9 mouse cellular contexts compared by ENCODE assay signal in the genomic region with DNA sequence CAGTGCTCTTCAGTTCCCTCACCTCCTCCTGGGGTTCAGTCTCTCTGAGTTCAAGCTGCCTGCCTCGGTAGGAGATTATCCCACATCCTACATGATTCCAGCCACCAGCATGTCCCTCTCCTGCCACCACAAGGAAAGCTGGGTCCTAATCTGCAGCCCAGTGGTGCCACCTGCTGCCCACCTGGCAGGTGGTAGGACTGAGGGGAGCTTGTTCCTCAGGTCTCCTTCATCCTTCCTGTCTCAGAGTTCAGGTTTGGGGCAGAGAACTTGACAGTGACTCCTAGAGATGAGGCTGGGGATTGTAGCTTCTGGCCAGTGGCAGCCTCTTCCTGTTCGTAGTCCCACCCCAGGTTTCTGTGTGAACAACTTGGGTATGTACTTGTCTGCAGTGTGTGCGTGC. TPM values are rescaled to one million over a fixed set of nuclear protein-coding genes. Genes with fewer than 3 reads are reported as not detected.
DNase-seq lines count a peak whose midpoint lies in the region; ATAC-seq lines count a peak whose summit lies in the region.
"Had no signal": no experiment of that assay in that cellular context is flagged by ENCODE, and none has a peak within 500 bp of the region (broad histone marks: within the 10 kb centered on the region; RNA-seq: fewer than 3 reads in every experiment).

No protein-coding gene starts in this region.

- no peaks in the 10 kb centered on the region for H3K9me3 ChIP-seq in neural tube, embryonic 15.5 days (replicated peaks)

- DNase-seq in heart, postnatal 4 days: peak; percentile 58
- DNase-seq in heart, postnatal 36 days: no peak
- DNase-seq in urinary bladder, postnatal 25 days (ENCODE audit: low spot score): peak; percentile 52
- DNase-seq in urinary bladder, adult 18-20 months (ENCODE audit: low spot score in 2 of 2): no peak
- DNase-seq in kidney, postnatal 14 days: peak; percentile 66
- DNase-seq in adrenal gland, postnatal 14 days: no peak
- DNase-seq: cerebellum, adult 11 months had no signal

- no peak for ATAC-seq in neural tube, embryonic 15.5 days (ENCODE audit: low FRiP score)
- ATAC-seq in megakaryocyte-erythroid progenitor cell, adult 5-6 weeks (replicated peaks; ENCODE audit: low FRiP score, low TSS enrichment, poor library complexity, severe bottlenecking): no peak

- H3K27ac ChIP-seq in neural tube, embryonic 15.5 days (replicated peaks): no peak overlapping the region

- intact Hi-C loops in heart, postnatal 36 days (cut with DNase I): loop anchor here (2.0 kb wide), 1 partner anchor 48 kb away; no protein-coding TSS in a partner anchor

- H3K9ac ChIP-seq in neural tube, embryonic 15.5 days (replicated peaks): no peak overlapping the region

- H3K4me3 ChIP-seq in neural tube, embryonic 15.5 days (replicated peaks): no peak overlapping the region

- H3K27me3 ChIP-seq in neural tube, embryonic 15.5 days (replicated peaks): no peaks in the 10 kb centered on the region

- no peak overlapping the region for H3K4me2 ChIP-seq in neural tube, embryonic 15.5 days

- WGBS in neural tube, embryonic 15.5 days: 72% methylated on average over 3 of the region's 3 CpGs

- H3K36me3 ChIP-seq in neural tube, embryonic 15.5 days: no peaks in the 10 kb centered on the region

- H3K4me1 ChIP-seq in neural tube, embryonic 15.5 days: no peaks in the 10 kb centered on the region

RNA-seq across cellular contexts. Expression of gene Krt80, which starts 17.2 kb away (rescaled TPM):
- 10 to 100 TPM; 10.1 to 11.2 TPM for total RNA-seq in heart, postnatal 4 days (2021)
- total RNA-seq in heart, postnatal 36 days (2021): 1 to 10 TPM; 2.0 to 2.1 TPM
- polyA plus RNA-seq in neural tube, embryonic 15.5 days (2015; fragmentation: Nextera tagmentation; extraction: Ambion mirVana): 0.12 and 0.41 TPM in 2 replicates
- total RNA-seq in megakaryocyte-erythroid progenitor cell, adult 5-6 weeks (2014; fragmentation: Nextera tagmentation): not detected in 2 replicates
- 0.57 TPM in 1 of 2 replicates, not detected in the other for total RNA-seq in megakaryocyte-erythroid progenitor cell, adult 5-6 weeks (2017)
- total RNA-seq in adrenal gland, postnatal 14 days (2021): 0.74 and 1.1 TPM in 2 replicates

RNA-seq across cellular contexts. Expression of gene Krt7, which starts 23.7 kb away (rescaled TPM):
- 1 to 10 TPM; 9.3 to 10.0 TPM for total RNA-seq in heart, postnatal 4 days (2021)
- 1 to 10 TPM; 2.1 to 2.9 TPM for total RNA-seq in heart, postnatal 36 days (2021)
- polyA plus RNA-seq in neural tube, embryonic 15.5 days (2015; fragmentation: Nextera tagmentation; extraction: Ambion mirVana): 1.0 and 12.2 TPM in 2 replicates
- total RNA-seq in megakaryocyte-erythroid progenitor cell, adult 5-6 weeks (2014; fragmentation: Nextera tagmentation): not detected in 2 replicates
- total RNA-seq in megakaryocyte-erythroid progenitor cell, adult 5-6 weeks (2017): 3.2 TPM in 1 of 2 replicates, not detected in the other
- 1.4 and 2.3 TPM in 2 replicates for total RNA-seq in adrenal gland, postnatal 14 days (2021)

RNA-seq across cellular contexts. Expression of gene Krt87, which starts 51.4 kb away (rescaled TPM):
- not detected for total RNA-seq in heart, postnatal 4 days (2021)
- not detected for total RNA-seq in heart, postnatal 36 days (2021)
- 0.51 and 0.78 TPM in 2 replicates for polyA plus RNA-seq in neural tube, embryonic 15.5 days (2015; fragmentation: Nextera tagmentation; extraction: Ambion mirVana)
- not detected in 2 replicates for total RNA-seq in megakaryocyte-erythroid progenitor cell, adult 5-6 weeks (2014; fragmentation: Nextera tagmentation)
- not detected in 2 replicates for total RNA-seq in megakaryocyte-erythroid progenitor cell, adult 5-6 weeks (2017)
- not detected in 2 replicates for total RNA-seq in adrenal gland, postnatal 14 days (2021)

Comparison
In these comparisons a context has a peak if more than half of its experiments do, and no peak if none do; other contexts are left out.
1. DNase-seq: peak in heart, postnatal 4 days (single experiment), urinary bladder, postnatal 25 days (single experiment) and kidney, postnatal 14 days (single experiment); none in heart, postnatal 36 days (0 of 2), urinary bladder, adult 18-20 months (0 of 2) and adrenal gland, postnatal 14 days (single experiment).